Mouse (Mus musculus): ENCODE data around the gene Cadm1. TPM values are rescaled to one million over a fixed set of nuclear protein-coding genes. Genes with fewer than 3 reads are reported as not detected.

Cadm1 gene
- polyA plus RNA-seq, 1 experiment from 2014 or later = 89.9 TPM

- no peaks in the 10 kb centered on the region for H3K9me3 ChIP-seq (replicated peaks)
- peak overlapping the region; percentile 88 for H3K4me3 ChIP-seq
- DNase-seq (ENCODE audit: low spot score) = no peak
- no peaks in the 10 kb centered on the region for H3K36me3 ChIP-seq
- H3K27me3 ChIP-seq (ENCODE audit: low read depth, poor library complexity, severe bottlenecking) = peaks cover 27% of the 10 kb centered on the region
- peak overlapping the region; percentile 96 for H3K27ac ChIP-seq (replicated peaks)
- WGBS = under 1% methylated on average over 30 of the region's 30 CpGs
- peaks cover 43% of the 10 kb centered on the region for H3K4me1 ChIP-seq
Measured at GRCm38 (mm10) chr9:47530544-47530921, 560 bp downstream of the Cadm1 start.

GRCm38 (mm10) chr9:47530922-47531850 lies 1.2 kb downstream of the Cadm1 start:
- Histone ChIP-seq H3K27me3 (ENCODE audit: low read depth, poor library complexity, severe bottlenecking) (peaks cover 27% of the 10 kb centered on the region), H3K36me3 (no peaks in the 10 kb centered on the region), H3K4me3 (peak overlapping the region; percentile 88), H3K9me3 (replicated peaks) (no peaks in the 10 kb centered on the region), H3K4me1 (peaks cover 43% of the 10 kb centered on the region), H3K27ac (replicated peaks) (peak overlapping the region; percentile 96)
- DNase-seq (ENCODE audit: low spot score) = peak; percentile 79
- WGBS = under 1% methylated on average over 101 of the region's 110 CpGs

GRCm38 (mm10) chr9:47532215-47532865 lies 2.4 kb downstream of the Cadm1 start:
- peaks cover 25% of the 10 kb centered on the region for H3K27me3 ChIP-seq (ENCODE audit: low read depth, poor library complexity, severe bottlenecking)
- H3K9me3 ChIP-seq (replicated peaks) = no peaks in the 10 kb centered on the region
- 2% methylated on average over 20 of the region's 20 CpGs for WGBS
- peaks cover 43% of the 10 kb centered on the region for H3K4me1 ChIP-seq
- peaks cover 4% of the 10 kb centered on the region; the same call in 1 of the 2 replicates for H3K36me3 ChIP-seq
- peak overlapping the region; percentile 96 for H3K27ac ChIP-seq (replicated peaks)
- peak overlapping the region; percentile 88 for H3K4me3 ChIP-seq
- peak; percentile 56 for DNase-seq (ENCODE audit: low spot score)

GRCm38 (mm10) chr9:47533461-47533860 lies 3.5 kb downstream of the Cadm1 start:
- peaks cover 43% of the 10 kb centered on the region for H3K4me1 ChIP-seq
- H3K4me3 ChIP-seq = peak overlapping the region; percentile 88
- no peak for DNase-seq (ENCODE audit: low spot score)
- 17% methylated on average over 8 of the region's 8 CpGs for WGBS
- peaks cover 16% of the 10 kb centered on the region for H3K36me3 ChIP-seq
- H3K9me3 ChIP-seq (replicated peaks) = no peaks in the 10 kb centered on the region
- H3K27ac ChIP-seq (replicated peaks) = no peak overlapping the region
- peaks cover 15% of the 10 kb centered on the region for H3K27me3 ChIP-seq (ENCODE audit: low read depth, poor library complexity, severe bottlenecking)

GRCm38 (mm10) chr9:47534573-47535475 lies 4.9 kb downstream of the Cadm1 start:
- whole genome bisulfite sequencing = 90% methylated on average over 11 of the region's 11 CpGs
- no peak overlapping the region for H3K4me3 ChIP-seq
- no peak for DNase-seq (ENCODE audit: low spot score)
- peaks cover 35% of the 10 kb centered on the region for H3K4me1 ChIP-seq
- H3K27ac ChIP-seq (replicated peaks) = no peak overlapping the region
- H3K36me3 ChIP-seq = peaks cover 25% of the 10 kb centered on the region
- peaks cover 13% of the 10 kb centered on the region for H3K27me3 ChIP-seq (ENCODE audit: low read depth, poor library complexity, severe bottlenecking)
- H3K9me3 ChIP-seq (replicated peaks) = no peaks in the 10 kb centered on the region

GRCm38 (mm10) chr9:47545245-47545644 lies 15.3 kb downstream of the Cadm1 start:
- no peak for DNase-seq (ENCODE audit: low spot score)
- Histone ChIP-seq H3K4me3 (no peak overlapping the region), H3K27ac (replicated peaks) (no peak overlapping the region), H3K27me3 (ENCODE audit: low read depth, poor library complexity, severe bottlenecking) (no peaks in the 10 kb centered on the region), H3K4me1 (peaks cover 23% of the 10 kb centered on the region), H3K9me3 (replicated peaks) (no peaks in the 10 kb centered on the region), H3K36me3 (peaks cover 30% of the 10 kb centered on the region)
- 79% methylated on average over 7 of the region's 7 CpGs for WGBS

GRCm38 (mm10) chr9:47545667-47546066 lies 15.7 kb downstream of the Cadm1 start:
- 61% methylated on average over 12 of the region's 12 CpGs for WGBS
- no peaks in the 10 kb centered on the region for H3K9me3 ChIP-seq (replicated peaks)
- peaks cover 23% of the 10 kb centered on the region for H3K4me1 ChIP-seq
- peaks cover 29% of the 10 kb centered on the region for H3K36me3 ChIP-seq
- H3K4me3 ChIP-seq = no peak overlapping the region
- no peak for DNase-seq (ENCODE audit: low spot score)
- H3K27ac ChIP-seq (replicated peaks) = no peak overlapping the region
- H3K27me3 ChIP-seq (ENCODE audit: low read depth, poor library complexity, severe bottlenecking) = no peaks in the 10 kb centered on the region

GRCm38 (mm10) chr9:47548402-47548801 lies 18.4 kb downstream of the Cadm1 start:
- DNase-seq (ENCODE audit: low spot score) = no peak
- H3K27ac ChIP-seq (replicated peaks) = no peak overlapping the region
- no peak overlapping the region for H3K4me3 ChIP-seq
- peaks cover 23% of the 10 kb centered on the region for H3K4me1 ChIP-seq
- no peaks in the 10 kb centered on the region for H3K9me3 ChIP-seq (replicated peaks)
- no peaks in the 10 kb centered on the region for H3K27me3 ChIP-seq (ENCODE audit: low read depth, poor library complexity, severe bottlenecking)
- 94% methylated on average over 12 of the region's 12 CpGs for WGBS
- peaks cover 28% of the 10 kb centered on the region for H3K36me3 ChIP-seq

- H3K4me1 ChIP-seq = peaks cover 21% of the 10 kb centered on the region
- no peak overlapping the region for H3K4me3 ChIP-seq
- 92% methylated on average over 5 of the region's 5 CpGs for WGBS
- H3K36me3 ChIP-seq = peaks cover 23% of the 10 kb centered on the region
- no peak for DNase-seq (ENCODE audit: low spot score)
- H3K27me3 ChIP-seq (ENCODE audit: low read depth, poor library complexity, severe bottlenecking) = no peaks in the 10 kb centered on the region
- H3K27ac ChIP-seq (replicated peaks) = no peak overlapping the region
- H3K9me3 ChIP-seq (replicated peaks) = no peaks in the 10 kb centered on the region
Measured at GRCm38 (mm10) chr9:47548916-47549315, 18.9 kb downstream of the Cadm1 start.

- Histone ChIP-seq H3K27me3 (ENCODE audit: low read depth, poor library complexity, severe bottlenecking) (no peaks in the 10 kb centered on the region), H3K9me3 (replicated peaks) (no peaks in the 10 kb centered on the region), H3K36me3 (peaks cover 14% of the 10 kb centered on the region), H3K27ac (replicated peaks) (no peak overlapping the region), H3K4me1 (no peaks in the 10 kb centered on the region), H3K4me3 (no peak overlapping the region)
- DNase-seq (ENCODE audit: low spot score) = no peak
- 91% methylated on average over 10 of the region's 10 CpGs for WGBS
Measured at GRCm38 (mm10) chr9:47552960-47553575, 23.1 kb downstream of the Cadm1 start.

- Histone ChIP-seq H3K9me3 (replicated peaks) (0 out of 2 replicates have a peak, but pooled peaks cover 2% of the 10 kb centered on the region), H3K36me3 (peaks cover 5% of the 10 kb centered on the region; the same call in 1 of the 2 replicates), H3K27ac (replicated peaks) (no peak overlapping the region), H3K4me1 (peaks cover 12% of the 10 kb centered on the region), H3K27me3 (ENCODE audit: low read depth, poor library complexity, severe bottlenecking) (no peaks in the 10 kb centered on the region), H3K4me3 (no peak overlapping the region)
- WGBS = 93% methylated on average over 3 of the region's 3 CpGs
- DNase-seq (ENCODE audit: low spot score) = no peak
Measured at GRCm38 (mm10) chr9:47560726-47561125, 30.8 kb downstream of the Cadm1 start.

- Histone ChIP-seq H3K27me3 (ENCODE audit: low read depth, poor library complexity, severe bottlenecking) (no peaks in the 10 kb centered on the region), H3K27ac (replicated peaks) (no peak overlapping the region), H3K9me3 (replicated peaks) (0 out of 2 replicates have a peak, but pooled peaks cover 2% of the 10 kb centered on the region), H3K36me3 (peaks cover 5% of the 10 kb centered on the region; the same call in 1 of the 2 replicates), H3K4me1 (peaks cover 12% of the 10 kb centered on the region), H3K4me3 (no peak overlapping the region)
- DNase-seq (ENCODE audit: low spot score) = no peak
- WGBS = 94% methylated on average over 4 of the region's 4 CpGs
Measured at GRCm38 (mm10) chr9:47561596-47561995, 31.6 kb downstream of the Cadm1 start.

All from midbrain, embryonic 10.5 days (tissue).